Mouse (Mus musculus) forelimb bud, embryonic 11.5 days (tissue): ENCODE results near the gene Csrnp2.

Experiments used
- DNase-seq: peaks from one replicate; pipeline ENCODE4 v3.0.0-alpha.2; 2012; ENCODE audit warnings: low read depth, low spot score

Csrnp2 gene

DNA sequence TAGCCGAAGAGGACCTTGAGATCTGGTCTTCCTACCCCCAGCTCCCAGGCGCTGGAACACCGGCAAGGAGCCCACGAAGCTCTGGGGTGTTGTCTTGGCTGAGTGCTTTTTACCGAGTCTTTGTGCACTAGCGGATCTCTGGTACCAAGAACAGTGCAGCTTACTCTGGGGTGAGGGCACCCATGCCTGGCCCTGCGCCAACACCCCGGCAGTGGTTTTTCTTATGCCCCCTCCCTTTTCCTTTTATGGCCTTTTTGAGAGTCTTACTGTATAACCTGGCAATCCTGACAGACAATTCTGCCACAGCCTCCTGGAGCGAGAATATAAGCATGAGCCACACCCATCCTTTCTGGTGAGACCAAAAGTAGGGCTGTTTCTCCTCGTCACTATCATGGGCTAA lies 16.9 kb downstream of the Csrnp2 start:
- DNase-seq: no peak

DNA sequence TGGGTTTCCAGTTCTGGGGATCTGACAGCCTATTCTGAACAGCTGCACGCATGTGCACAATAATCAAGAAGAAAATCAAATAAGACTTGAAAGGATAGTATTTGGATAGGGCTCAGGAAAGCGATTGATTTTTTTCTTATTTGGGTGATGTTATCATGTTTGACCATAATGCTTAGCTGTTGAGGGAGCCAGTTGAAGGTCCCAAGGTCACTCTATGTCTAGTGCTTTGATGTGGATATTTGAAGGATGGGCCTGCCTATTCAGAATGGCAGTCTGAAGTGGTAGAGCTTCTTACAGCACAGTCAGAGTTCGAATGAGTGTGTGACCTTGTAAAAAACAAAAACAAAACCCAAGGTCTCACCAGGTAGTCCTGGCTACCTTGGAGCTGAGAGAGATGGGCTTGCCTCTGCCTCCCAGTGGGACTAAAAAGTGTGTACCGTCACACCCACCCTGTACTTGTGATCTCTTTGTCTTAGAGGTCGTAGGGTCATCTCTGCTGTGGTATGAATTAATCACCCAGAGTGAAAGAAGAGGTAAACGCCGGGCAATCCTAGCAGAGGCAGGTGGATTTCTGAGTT lies 21.3 kb downstream of the Csrnp2 start:
- no peak for DNase-seq

DNA sequence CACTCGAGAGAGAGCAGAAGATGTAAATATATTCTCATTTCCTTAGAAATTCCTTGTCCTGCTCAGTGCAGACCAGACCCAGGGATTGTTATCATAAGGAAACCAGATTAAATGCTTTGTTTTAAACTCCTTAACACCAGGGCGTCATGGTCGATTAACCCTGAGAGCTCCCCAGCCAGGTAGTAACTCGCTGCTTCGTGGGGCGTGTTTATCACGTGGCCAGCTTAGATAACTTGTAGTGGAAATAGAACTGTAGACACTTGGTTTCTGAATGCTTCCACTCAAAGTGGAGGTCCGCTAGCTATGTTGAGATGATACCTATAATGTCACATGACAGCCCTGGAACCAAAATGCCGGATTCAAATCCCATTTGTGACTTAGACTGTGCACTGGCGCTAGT lies 25.3 kb downstream of the Csrnp2 start:
- DNase-seq: no peak

DNA sequence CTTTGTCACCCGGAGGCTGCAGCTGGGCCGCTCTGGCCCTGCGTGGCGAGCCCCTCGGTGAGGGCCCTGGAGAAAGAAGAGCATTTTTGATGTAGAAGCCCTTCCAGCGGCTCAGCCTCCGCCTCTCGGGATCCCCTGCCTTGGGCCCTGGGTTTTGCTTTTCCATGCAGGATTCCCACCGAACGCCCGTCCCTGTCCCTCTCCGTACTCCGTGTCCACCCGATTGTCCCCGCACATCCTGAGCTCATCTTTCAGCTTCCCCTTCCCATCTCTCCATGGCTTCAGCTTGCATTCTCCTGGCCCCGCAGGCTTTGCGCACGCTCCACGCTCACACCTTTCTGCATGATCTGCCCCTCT lies 26.1 kb downstream of the Csrnp2 start:
- no peak for DNase-seq

DNA sequence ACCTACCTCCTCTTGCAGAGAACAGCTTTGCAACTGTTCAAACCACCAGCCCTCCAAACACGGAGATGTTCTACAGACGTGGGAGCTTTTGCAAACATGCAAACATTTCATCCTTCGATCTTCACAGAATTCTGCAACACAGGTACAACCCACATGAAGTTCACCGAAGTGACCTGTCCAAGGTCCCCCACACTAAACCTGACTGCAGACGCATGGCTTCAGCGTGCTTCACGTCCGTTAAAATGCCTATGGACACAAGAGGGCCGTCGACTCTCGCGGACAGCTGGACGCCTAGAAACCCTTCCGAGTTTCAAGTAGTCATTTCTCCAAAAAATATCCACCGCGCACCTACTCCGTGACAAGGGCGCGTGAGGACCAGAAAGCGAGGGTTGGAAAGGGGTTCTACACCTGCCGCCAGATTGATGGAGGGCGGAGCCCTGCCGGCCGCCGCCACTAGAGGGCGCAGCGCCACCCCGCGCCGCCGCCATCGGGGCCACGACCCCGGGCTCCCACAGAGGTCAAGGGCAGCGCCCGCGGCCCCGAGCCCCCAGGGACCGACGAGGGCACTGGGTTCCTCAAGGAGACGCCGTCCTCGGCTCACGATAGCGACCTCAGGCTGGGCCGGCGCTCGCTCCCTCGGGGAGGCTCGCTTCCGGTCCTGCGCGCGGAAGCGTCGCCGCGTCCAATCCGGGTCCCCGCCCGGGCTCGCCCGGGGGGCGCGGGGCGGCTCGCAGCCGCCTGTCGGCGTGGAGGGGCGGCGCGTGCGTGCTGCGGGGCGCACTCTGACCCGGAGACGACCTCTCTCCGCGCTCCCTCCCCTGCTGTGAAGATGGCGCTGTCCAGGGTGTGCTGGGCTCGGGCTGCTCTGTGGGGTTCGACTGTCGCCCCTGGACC lies 26.7 kb downstream of the Csrnp2 start, which contains the start of gene Letmd1:
Gene Letmd1 (plus strand): TSS at position 729 of the 894 bp plus-strand sequence.
- peak; percentile 85 for DNase-seq

DNA sequence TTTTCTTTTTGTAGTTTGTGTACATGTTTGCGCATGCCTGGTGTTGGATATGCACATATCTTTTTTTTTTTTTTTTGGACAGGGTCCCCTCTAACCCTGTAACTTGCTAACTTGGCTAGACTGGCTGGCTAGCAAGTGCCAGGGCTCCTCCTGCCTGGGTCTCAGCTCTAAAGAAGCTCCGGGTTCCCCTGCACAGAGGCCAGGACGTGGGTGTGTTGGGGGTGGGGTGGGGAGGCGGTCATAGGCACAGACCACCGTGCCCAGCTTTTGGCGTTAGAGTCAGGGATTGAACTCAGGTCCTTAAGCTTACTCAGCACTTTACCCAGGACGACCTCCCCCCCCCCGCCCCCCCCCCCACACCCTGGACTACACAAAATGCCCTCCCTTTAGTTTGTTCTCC lies 27.6 kb downstream of the Csrnp2 start:
- no peak for DNase-seq

DNA sequence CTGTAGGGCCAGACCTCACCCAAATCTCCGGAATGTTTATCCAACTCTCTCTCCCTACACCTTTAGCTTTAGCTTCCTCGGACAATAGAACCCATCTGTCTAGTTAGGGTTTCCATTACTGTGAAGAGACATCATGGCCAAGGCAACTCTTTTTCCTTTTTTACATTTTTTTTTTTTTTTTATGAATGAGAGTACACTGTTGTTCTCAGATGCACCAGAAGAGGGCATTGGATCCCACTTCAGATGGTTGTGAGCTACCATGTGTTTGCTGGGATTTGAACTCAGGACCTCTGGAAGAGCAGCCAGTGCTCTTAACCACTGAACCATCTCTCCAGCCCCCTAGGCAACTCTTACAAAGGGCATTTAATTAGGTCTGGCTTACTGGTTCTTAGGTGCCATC lies 29.9 kb downstream of the Csrnp2 start:
- no peak for DNase-seq

DNA sequence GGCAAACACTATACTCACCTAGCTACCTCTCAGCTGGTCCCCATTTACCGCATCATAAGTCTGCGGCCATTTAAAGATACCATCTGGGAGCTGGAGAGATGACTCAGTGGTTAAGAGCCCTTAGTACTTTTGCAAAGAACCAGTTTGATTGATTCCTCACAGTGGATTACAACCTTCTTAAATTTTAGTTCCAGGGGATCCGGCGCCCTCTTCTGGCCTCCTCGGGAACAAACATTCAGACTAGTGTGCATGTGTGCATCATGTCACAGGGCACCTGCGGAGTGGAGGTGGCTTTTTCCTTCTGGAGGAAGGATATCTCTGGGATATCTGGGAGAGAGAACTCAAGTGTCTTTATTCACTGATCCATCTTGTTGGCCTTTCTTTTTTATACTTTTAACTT lies 31.6 kb downstream of the Csrnp2 start:
- DNase-seq: peak; percentile 60

DNA sequence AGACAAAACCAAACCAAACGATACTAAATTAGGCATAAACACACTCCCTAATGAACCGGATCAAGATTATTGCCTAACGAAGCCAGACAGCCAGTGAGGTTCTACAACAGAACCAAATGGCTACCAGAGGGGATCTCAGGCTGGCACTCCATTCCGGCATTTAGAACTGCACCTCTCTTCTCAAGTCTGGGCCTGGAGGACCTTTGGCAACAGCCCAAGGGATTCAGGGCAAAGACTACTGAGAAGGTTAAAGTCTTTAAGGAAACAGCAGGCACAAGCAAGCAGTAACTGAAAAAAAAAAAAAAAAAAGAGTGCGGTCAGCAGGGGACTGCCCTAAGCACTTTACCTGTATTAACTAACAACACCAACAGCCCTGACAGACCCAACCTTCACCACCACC lies 33.2 kb downstream of the Csrnp2 start:
- DNase-seq: no peak

DNA sequence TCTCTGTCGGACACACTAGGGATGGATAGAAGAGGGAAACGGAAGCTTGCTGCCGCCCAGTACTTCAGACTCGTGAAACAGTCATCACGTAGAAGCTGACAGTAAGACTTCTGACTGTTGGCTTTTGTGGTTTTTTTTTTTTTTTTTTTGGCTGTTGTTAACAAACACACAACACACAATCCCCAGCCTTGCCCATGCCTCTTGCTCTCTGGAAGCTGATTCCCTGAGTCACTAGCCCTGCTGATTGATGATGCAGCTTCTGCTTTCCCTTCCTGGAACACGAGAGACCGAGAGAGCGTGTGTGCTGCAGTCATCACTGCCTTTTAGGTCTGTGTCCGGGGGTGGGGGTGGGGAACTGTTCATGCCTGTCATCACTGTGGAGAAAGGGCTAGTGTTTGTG lies 33.6 kb downstream of the Csrnp2 start:
- no peak for DNase-seq

DNA sequence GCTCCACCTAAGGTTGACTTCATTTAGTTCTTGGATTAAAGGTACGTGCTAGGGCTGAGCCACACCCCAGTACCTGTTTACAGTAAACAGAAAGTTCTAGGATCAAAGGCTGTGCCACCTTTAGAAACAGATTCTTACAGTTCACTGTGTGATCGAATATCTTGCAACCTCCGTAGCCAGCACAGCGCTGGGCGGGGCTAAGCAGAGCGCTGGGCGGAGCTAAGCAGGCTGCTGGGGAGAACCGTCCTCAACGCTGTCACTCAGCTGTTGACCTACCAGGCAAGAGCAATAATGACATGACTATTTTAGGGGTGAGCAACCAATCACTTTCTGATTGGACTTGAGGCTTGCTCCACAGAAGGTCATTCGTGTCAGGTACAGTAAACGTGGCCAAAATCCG lies 34.3 kb downstream of the Csrnp2 start:
- DNase-seq: no peak

DNA sequence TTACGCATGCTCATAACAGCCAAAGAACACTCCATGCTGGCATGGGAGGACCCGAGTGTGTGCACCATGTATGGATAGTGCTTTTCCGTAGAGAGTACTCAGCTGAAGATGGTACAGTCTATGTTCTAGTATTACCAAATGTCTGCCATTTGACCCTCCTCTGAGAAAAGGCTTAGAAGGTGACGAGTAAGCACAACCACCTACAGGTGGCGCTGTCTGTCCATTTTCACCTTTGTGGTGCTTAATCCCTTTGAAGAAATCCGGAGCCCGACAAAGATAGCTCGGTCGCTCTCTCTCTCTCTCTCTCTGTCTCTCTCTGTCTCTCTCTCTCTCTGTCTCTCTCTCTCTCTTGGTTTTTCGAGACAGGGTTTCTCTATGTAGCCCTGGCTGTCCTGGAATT lies 37.2 kb downstream of the Csrnp2 start:
- peak; percentile 73 for DNase-seq

DNA sequence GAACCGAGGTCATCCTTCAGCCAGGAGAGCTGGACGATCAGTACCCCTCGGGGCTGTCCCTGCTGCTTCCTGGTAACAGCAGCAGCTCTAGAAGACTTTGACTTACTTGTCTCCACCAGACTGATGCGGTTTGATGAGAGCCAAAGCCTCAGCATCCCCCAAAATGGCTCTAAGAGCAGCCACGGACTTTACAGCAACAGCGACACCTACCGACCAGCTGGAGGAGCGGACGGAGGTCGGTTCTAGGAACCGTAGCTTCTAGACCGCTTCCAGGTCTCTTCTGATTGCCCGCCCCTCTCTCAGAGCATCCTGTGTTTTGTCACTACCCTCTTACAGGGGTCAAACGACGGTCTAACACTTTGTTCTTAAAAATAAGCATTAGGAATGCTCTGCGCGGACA lies 37.9 kb downstream of the Csrnp2 start:
- peak; percentile 88 for DNase-seq

DNA sequence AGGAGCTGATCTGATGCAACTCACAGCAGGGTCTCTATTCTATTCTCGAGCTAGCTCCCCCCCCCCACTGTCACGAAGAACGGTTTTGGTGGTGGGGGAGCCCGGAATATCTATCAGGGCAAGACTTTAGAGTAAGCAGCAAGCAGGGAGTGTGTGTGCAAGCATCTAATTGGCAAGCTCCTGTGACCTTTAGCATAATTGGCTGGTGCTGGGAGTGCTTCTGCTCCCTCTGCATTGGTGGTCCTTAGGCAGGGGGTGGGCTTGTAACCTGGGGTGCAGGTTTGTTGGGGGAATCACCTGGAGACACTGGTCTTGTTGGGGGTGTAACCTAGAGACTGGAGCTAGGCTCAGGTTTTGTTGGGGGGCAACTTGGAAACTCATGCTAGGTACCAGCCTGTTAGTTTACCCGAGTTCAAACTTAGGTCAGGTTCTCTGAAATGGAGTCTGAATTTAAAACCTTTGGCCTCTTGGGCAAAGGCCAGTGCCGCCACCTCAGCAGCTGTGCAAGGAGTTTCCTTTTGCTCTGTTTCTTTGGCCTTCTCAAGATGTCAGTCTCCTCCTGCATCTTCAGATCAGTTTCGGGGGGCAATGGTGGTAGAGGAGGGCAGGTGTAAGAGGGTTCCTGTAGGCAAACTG lies 38.8 kb downstream of the Csrnp2 start:
- no peak for DNase-seq

DNA sequence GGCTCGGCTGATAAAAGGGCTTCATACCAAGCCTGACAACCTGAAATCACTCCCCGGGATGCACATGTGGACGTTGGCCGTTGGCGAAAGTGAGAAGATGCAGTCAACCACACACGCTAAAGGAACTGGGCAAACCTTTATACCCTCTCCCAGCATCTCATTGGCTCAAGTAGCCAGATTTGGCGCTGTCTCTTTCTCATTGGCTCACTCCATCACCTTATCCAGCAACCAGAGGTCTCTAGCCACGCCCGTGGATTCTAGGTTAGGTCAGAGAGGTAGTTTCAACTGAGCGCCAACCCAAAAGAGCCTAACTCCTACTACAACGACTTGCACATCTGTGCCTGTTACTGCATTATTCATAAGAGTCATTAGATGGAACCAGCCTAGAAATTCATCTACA lies 42.8 kb downstream of the Csrnp2 start:
- no peak for DNase-seq

DNA sequence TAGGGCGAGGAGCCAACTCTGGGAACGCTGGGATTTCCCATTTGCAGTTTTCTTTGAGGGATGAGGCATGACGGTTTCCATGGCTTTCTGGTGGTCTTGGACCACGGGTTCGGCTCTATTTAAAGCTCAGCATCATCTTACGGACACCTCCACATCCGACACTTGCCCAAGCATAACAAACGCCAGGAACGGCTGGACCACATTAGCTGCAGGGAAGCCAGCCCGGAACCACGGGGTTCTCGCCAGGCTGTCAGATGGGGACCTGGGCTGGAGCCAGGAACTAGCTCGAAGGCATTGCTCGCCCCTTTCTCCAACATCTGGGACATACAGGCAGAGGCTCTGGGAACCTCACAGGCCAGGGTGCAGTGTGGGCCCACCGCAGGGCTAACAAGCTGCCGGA lies 44.0 kb downstream of the Csrnp2 start:
- no peak for DNase-seq

DNA sequence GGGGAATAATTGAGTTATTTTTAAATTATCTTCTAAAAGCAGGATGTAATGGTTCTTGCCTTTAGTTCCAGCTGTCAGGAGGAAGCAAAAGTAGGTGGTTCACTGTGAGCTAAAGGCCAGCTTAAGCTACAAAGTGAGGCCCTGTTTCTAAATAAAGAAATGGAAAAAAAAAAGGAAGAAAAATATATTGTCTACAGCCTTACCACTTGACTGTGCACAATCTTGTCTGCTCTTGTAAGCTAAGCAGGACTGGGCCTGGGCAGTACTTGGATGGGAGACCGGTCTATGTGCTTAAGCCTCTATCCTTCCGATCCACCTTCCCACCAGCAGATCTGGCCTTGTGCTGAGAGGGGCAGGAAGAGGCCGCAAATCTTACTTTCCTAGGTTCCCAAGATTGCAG lies 45.8 kb downstream of the Csrnp2 start:
- DNase-seq: no peak

DNA sequence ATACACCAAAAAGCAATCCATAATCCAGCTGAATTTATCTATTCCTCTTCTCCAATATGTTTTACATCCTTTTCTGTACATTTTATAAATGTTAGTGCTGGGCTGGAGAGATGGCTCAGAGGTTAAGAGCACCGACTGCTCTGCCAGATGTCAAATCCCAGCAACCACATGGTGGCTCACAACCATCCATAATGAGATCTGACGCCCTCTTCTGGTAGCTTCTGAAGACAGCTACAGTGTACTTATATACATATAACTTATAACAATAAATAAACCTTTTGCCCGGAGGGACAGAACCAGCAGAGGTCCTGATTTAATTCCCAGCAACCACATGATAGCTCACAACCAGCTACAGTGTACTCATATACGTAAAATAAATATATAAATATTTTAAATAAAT lies 46.7 kb downstream of the Csrnp2 start:
- DNase-seq: no peak

DNA sequence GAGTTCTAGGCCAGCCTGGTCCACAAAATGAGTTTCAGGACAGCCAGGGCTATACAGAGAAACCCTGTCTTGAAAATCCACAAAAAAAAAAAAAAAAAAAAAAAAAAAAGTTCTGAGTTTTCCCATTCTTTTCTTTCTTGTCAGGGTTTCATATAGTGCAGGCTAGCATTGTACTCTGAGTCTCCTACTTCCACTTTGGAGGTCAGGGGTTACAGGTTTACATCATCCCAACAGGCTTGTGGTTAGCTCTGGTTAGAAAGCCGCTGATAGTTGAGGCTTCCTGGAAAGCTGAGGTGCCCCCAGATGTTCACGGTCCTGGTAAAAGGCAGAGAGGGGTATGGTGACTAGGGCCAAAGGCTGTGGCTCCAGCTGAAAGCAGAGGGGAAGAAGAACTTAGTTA lies 48.4 kb downstream of the Csrnp2 start:
- DNase-seq: no peak

DNA sequence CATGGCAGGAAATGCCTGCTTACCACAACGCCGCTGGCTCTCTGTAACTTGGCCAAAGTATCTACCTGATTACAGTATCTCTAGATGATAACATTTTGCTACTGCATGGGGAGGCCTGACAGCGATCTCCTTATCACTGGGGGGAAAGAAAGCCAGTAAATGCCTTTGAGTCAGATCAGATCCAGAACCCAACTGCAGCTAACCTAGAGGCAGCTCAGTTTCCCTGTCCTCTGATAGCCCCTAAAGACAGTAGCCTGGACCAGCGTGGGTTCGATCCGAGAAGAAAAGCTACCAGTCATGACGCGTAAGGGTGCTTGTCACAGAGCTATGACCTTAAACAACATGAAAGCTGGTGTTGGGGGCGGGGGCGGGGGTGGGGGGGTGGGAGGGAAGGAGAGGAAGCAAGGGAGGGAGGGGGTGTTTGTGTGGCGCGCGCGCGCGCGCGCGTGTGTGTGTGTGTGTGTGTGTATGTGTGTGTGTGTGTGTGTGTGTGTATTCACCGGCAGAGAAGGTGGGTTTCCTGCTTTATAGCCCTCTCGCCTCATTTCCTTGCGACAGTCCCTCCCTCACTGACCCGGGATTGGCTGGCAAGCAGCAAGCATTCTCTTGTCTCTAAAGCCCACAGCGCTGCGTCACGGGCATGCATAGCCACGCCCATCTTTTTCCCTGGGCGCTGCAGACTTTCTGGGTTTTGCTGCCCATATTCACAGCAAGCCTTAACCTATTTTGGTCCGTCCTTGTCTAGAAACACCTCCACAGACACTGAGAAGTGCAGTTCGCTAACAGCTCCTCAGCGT lies 52.0 kb downstream of the Csrnp2 start:
- peak; percentile 89 for DNase-seq

DNA sequence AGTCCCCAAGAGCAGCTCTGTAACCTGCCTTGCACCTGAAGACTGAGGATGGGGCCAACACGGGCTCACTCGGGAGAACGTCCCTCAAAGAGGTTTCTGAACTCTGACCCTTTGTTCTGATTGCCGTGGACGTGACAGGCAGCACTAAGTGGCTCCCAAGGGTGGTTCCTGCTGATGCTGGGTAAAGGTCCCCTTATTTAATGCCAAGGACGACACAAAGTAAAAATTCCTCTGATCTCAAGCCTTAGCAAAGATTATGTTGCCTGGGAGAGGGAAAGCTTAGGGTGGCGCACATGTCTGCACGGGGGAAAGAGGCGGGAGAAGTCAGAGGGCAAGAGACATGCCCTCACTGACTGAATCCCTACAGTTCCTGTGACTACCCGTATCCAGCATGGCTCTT lies 58.8 kb downstream of the Csrnp2 start:
- no peak for DNase-seq

DNA sequence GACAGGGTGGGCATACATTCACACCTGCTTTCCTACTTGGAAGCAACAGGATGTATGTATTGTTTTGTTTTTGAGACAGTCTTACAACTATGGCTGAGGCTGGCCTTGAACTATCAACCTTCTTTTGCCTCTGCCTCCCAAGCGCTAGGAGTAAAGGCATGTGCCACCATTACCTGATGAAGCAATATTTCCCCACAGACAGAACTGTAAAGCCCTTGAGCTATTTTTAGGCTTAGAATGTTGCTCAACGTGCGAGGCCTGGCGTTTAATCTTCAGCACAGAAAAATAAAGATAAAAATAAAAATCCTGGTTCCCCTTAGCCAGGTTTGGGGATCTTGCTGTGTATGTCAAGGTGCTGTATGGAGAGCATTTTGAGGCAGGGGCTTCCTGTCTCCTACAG lies 59.2 kb downstream of the Csrnp2 start:
- DNase-seq: no peak
